Mouse (Mus musculus) retina, postnatal 1 day (tissue): Measurements from ENCODE around the gene Rpgrip1l.

ENCODE experiments used
- DNase-seq: peaks from one replicate; pipeline ENCODE4 v3.0.0-alpha.2; 2012

The Rpgrip1l gene

DNA sequence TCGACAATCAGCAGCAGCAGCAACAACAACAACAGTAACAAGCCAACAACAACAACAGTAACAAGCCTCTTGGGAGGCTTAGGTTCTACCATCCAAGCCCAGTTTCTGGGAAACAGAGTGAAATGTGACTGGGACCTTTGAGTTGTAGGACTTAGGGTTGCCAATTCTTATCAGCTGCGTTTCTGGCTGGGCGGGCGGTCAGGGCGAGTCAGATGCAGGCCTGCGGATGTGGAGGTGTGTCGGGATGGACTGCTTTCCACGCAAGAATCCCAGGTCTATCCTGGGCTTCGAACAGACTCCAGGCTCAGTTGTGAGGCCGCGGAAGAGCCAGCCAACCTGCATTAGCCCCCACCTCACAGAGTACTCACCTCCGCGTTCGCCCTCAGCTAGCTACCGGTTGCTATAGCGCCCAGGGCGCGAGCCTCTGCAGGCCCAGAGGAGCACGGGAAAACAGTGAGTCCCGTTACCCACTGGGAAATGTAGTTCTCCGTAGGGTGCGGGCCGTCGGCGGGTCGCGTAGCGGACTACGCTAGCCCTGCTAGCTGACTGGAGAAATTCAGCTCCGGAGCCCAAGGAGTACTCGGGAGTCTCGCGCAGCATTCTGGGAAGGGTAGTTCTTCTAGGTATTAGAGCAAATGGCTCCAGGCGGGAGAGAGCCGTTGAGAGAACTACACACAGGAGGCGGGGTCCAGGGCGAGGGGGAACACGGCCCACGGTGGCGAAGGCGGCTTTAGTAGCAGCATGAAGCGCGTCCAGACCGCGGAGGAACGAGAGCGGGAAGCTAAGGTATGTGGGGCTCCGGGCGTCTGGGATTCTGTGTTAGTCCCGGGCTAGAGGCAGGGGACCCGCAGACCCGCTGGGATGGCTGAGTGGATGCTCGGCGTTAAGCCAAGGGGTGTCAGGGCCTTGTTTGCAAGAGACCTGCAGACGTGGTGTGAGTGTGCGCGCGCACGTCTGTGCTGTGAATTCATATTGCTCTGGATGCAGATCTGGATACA, at the start of gene Rpgrip1l, which contains the start of gene Fto:
TSS of gene Rpgrip1l (minus strand) at position 428 of the 998 bp plus-strand sequence.
TSS of gene Fto (plus strand) at position 691 of the 998 bp plus-strand sequence.
- peak; percentile 100 for DNase-seq

DNA sequence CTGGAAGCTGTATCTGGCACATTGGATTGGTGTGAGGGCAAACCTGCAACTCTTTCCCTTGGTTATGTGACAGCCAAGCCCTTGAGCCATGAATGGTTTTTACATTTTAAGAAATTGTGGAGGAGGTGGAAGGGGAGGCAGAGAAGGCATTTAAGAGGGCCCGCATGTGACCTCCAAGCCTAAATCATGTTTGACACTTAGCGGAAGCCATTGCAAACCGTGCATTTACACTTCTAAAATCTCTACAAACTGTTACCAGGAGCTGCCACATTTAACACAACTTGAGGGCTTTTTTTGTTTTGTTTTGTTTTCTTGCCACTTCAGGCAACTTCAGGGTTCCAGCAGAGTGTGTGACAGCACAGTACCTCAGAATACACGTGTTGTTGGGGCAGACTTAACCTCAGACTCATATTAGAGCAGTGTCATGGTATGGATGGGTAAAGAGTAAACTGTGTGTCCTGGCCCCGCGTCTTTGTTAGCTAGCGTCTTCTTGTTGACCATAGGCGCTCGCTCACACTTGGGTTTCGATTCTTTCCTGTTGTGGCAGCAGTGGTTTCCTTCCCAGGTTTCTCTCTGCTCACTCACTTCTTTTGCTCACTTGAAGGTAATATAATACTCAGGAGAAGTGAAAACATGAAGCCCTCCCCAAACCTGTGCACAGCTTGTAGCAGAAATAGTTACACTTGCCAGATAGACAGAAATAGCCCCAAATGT, 47.7 kb upstream of the Rpgrip1l start:
- no peak for DNase-seq

DNA sequence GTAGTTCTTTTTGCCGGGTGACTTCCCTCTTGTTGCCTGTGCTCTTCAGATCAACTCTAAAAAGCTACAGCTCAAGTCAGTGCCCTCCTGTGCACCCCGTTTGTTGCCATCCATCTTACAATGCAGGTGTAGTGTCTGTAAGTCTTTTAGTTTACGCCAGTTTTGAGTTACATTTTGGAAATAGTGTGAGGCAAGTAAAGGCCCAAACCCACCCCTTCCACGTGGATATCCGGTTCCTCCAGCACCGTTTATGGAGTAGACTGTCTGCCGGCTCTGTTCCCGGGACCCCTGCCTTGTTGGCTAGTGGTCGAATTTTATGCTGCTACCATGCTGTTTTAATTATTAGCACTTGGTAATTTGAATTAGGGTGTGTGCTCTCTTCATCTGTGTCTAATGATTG, 46.4 kb upstream of the Rpgrip1l start:
- DNase-seq, result no peak

DNA sequence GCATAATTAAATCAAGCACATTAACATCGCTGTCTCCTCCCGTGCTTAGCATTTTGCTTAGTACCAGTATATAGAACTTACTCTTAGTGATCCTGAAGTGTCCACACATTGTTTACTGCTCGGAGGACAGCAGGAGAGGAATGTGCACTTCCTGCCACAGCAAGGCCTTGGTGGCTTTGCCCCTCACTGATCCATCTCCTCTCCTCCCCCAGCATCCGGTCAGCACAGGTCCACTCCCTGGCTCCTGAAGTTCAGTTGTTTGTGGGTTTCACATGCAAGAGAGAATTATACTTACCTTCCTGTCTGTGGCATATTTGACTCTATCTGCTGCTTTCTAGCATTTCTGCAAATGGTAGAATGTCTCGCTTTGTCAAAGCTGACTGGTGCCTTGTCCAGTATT, 45.0 kb upstream of the Rpgrip1l start:
- DNase-seq, result no peak

DNA sequence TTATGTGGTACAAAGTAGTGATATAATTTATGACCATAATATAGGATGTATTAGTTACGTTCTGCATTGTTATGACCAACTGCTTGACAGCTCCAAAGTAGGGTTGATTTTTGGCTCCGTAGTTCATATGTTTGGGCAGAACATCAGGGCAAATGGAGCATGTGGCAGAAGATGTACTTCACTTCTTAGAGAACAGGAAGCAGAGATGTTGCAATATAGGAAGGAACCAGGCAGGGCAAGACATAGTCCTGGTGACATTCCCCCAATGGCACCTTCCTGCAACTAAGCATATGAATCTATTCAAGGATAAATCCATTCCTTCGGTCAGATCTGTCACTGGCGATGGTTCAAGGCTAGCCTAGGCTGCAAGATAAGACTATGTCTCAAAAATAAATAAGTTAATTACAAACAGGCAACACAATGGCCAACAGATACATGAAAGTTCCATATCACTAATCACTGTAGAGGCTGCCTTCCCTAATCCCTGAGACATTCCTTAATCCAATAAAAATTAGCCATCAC, 44.5 kb upstream of the Rpgrip1l start:
- no peak for DNase-seq

DNA sequence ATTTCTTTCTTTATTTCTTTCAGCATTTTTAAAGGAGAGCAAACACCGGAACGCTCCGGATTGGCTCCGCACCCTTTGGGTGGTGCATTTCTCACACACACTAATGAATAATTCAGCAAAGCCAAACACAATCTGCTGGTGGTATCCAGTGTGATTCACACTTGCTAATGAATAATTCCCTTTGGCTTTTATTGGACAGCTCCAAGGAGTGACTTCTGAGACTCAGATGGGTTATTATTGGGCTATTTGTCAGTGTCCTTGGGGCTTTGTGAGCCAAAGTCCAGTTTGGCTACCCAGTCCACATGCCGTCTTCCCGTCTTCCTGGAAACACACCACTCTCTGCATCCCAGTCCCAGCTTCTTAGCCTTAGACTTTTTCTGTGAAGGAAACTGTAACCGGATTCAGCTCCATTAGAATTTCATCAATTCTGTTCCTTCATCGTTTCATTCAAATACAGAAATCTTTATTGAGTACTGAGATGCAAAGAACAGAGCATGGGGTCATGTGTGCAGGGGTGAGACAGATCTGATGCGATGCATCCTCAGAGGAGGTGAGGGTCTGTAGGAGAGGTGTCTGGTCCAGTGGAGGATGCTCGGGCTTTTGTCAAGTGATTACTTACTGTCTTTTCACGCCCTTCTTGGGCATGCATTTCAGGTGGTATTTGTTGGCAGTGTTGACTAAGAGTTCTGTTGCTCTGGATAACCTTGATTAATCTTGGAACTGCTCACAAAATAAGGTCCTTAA, 43.1 kb upstream of the Rpgrip1l start:
- no peak for DNase-seq

DNA sequence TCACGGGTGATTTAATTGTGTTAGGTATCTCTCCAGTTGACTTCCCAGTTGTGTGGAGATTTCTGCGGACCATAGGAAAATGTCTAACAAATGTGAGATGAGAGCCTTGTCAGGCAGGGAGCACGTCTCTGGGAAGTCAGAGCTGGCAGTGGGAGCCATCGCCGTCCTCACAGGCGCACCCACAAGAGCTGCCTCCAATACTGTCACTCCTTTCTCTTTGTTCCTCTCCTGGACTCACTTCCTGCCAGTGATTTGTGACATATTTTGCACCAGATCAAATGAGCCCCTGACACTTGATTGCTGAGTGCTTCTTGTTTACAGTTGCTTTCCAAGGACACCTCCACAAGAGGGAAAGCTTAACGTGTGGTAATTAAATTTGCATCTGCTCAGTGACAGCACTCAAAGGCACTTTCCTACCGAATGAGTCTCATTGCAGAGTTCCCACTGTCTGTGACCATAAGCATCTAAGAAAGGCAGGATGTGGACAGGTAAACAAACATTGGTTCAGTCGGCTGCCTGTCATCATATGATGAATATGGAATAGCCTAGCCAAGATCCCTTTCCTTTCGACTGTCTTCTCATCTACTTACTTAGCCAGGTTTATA, 42.3 kb upstream of the Rpgrip1l start:
- no peak for DNase-seq

DNA sequence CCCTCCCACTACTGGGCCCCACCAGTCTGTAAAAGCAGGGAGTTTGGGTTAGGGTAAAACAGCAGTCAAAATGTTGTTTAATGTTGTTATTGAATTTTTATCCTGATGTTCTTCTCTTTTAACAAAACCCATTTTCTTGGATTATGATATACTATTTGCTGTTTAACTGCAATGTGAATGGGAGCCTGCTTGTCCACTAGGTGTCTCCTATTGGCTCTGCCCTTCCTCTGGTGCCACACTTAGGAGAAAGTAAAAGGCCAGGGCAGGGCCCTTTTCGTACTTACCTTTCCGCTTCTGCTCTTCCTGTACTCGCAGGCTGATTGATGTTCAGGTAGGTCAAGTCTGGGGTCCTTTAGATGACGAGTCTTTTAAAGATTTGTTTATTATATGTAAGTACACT, 40.8 kb upstream of the Rpgrip1l start:
- DNase-seq, result no peak

DNA sequence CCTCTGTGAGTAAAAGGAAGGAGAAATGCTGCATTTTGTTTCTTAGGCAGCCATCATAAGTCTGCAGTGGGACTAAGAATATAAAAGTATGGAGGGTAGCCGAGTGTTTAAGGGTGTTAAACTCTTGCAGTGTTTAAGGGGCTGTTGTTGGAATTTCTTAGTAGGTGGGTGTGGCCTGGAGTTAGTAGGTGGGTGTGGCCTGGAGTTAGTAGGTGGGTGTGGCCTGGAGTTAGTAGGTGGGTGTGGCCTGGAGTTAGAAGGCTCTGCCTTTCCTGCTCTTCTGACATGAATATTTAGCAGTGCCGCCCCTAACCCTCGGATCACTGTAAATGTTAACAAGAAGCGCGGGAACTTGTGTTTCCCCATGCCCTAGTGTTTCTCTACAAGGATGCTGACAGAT, 40.0 kb upstream of the Rpgrip1l start:
- DNase-seq, result no peak

DNA sequence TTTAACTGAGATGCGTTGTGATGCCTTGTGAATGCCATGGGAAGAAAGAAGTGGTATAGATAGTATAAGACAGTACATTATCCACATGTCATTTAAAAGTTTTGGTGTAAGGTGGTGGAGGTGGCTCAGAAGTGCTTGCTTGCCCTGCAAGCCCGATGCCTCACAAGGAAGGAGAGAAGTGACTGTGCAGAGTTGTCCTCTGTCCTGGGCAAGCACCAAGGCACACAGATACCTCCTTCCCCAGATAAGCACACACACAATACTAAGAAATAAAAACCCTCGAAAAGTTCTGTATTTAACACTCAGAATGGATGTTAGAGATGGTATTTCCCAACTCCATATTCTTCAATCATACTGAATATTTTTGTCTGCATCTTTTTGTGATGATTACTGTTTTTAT, 39.5 kb upstream of the Rpgrip1l start:
- DNase-seq, result no peak

DNA sequence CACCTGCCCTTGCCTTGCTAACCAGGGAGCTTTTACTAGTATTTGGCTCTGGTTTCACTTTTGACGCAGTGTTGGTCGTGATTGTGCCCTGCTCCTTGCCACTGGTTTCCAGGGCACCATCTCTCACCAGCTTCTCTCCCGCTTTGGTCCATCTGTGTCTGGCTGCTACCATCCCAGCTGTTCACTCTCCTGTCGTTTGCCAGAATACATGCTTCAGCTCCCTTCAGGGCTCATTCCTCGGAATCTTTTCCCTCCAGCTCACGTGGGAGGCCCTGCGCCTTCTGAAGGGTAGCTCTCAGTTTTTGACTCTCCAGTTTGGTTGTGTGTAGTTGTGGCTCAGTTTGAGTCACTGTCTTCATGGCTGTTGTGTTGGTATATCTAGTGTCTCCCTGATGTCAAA, 37.6 kb upstream of the Rpgrip1l start:
- no peak for DNase-seq

DNA sequence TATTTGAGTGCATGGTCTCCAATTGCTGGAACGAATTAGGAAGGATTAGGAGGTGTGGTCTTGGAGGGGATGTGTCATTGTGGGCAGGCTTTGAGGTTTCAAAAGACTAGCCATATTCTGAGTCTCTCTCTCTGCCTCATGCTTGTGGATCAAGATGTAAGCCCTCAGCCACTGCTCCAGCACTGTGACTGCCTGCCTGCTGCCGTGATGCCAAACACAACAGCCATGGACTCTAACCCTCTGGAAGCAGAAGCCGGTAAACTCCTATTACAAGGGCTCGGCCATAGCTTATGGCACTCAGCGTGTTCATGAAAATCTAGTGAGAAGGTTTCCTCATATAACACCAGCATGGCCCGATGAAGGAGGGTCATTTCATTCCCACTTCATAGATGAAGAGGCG, 36.8 kb upstream of the Rpgrip1l start:
- no peak for DNase-seq

DNA sequence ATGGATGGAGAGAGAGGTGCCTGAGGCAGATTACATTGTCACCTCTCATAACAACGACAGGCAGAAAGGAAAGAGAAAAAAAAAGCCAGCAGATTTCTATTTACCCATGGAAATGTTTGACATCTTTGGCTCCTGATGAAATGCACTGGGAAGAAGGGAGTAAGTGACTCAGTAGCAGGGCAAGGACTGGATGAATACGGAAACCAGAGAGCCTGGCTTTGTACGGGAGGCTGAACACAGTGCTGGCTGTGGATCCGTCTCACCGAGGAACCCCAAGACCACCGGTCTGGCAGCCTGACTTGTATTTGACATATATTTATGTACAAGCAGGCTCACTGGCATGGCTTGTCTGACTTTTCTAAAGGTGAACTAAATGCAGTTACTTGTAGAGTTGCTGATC, 34.5 kb upstream of the Rpgrip1l start:
- DNase-seq, result no peak

DNA sequence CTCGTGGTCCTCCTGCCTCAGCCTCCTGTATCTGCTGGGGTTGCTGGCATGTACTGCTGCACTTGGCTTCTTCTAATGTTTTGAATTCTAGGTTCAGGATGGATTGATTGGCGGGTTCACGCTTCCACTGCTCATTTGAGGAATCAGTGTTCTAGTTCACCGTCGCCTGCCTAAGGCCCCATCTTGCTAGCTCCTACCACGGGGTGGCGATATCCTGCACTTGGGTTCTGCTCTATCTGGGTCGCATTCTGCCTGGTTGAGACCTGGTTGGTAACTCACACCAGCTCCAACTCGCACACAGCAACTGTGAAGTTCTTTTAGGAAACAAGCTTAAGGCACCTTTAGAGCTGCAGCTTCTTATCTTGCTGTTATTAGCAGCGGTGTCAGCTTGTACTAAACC, 34.1 kb upstream of the Rpgrip1l start:
- DNase-seq, result no peak

DNA sequence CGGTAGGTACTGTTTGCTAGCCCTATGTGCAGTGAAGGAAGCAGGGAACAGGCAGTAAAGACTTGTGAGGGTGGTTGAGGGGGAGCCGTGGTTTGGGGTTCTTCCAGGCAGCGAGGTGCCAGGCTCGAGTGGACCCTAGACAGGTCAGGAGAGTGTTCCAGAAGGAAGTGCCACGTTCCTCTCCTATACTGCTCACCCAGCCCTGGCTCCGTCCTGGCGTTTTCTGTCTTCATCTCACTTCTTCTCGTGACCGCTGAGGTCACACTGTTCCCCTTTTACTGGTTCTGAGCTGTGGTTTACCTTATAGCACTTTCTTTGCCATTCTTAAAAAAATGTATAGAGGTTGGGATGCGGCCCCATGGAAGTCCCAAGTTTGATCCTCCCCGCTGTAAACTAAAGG, 31.6 kb upstream of the Rpgrip1l start:
- no peak for DNase-seq

DNA sequence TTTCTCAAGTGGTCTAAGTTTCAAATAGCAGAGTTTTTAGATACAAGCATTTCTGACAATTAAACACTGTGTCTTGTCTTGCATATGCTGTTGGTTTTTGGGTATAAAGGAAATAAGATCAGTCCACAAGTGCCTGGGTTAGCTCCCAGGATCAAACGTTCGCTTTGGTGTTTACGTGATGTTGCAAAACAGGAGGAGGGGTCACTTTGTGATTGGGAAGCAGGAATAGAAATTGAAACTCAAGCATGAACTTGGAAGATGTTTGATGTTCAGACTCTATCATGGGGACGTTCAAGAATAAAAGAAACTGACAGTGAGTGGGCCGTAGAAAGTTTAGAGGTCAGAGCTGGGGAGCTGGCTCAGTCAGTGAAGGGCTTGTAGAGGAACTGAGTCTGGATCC, 29.7 kb upstream of the Rpgrip1l start:
- no peak for DNase-seq

DNA sequence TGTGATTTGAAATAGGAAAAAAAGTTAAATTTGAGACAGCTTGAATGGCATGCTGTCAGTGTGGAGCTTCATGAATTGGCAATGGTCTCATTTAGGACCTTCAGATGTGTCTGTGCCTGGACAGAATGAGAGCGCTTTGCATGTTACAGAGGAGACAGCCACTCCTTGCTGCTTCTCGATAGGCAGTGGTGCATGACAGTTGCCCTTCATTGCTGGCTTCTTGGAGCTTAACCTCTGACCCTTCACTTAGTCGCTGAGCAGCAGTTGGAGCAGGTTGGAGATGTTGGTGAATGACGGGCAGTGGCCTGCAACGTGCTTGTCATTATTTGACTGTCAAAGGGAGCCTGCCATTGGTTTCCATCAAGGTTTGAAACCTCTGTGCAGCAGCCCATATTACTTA, 29.1 kb upstream of the Rpgrip1l start:
- no peak for DNase-seq

DNA sequence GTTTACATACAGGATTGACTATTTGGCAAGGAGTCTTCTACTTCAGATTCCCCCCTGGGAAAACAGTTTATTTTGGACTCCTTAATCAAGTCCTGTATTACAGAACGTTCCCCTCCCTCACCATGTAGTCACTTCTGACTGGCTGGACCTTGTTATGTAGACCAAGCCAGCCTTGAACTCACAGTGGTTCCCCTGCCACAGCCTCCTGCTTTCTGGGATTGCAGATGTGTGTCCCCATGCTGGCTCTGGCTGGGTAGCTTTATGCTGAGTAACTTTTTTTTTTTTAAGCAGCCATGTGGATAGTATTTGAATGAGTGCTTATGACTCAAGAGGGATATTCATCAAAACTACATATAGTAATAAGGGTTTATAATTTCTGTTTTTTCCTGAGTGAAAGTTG, 27.7 kb upstream of the Rpgrip1l start:
- no peak for DNase-seq

DNA sequence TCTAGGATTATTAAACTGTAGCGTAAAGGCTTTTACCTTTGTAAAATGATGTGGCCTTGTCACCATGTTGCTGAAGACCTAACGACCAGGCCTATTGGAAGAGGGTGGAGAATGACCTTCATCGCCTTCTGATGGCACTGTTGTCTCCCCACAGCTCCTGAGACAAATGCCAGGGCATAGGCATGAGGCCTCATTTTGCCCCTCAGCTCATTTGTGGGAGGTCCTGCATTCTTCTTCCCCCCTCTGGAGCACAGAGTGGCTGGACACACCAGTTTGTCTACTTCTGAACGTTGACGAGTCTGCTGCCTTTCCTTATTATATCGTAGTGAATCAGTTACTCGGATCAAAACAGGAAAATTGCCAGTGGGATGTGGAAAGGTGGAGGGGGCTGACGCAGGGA, 26.6 kb upstream of the Rpgrip1l start:
- DNase-seq, result no peak

DNA sequence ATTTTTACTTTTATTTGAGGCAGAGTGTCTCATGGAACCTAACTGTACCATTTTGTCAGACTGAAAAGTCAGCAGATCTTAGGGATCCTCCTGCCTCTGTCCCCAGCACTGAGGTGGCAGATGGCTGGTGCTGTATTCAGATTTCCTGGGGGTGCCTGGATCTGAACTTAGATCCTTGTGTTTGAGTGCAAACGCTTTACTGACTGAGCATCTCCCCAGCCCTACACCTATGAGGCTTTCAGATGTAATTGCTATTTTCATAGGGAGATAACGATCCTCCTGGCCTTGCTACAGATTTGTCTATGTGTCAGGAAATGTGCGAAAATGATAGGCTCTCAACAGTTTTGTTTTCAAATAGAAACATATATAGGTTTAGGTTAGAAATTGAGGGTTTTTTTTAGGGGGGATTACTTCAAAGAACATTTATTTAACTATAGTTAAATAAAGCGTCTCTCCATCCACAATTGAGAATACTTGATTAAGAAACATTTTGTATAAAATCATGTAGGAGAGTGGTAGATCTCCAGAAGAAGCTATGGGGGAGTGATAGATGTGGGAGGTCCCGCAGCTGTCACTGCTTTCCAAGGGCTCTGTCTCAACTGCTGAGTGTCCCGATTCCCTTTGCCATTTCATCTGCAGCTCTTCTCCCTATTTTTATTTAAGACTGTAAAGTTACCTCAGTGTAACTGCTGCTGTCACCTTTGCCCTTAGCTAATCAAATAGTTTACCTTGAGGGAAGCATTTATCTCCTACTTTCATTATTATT, 25.5 kb upstream of the Rpgrip1l start:
- DNase-seq, result no peak

DNA sequence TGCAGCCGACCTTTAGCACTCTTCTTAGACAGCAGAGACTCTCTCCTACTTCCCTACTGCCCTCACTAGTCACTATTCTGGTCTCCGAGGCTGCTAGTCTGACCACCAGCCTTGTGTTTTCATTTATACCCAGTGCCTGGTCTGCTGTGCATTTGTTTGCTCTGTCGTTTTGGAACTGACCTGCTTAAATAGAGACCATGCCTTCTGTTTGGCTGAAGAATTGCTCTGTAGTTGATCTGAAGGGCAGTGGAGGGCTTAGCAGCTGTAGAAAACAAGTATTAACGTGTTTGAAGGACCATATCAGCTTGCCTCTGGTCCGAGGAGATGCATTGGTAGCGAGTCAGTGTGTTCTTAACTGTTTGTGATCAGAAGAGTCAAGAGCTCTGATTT, 16.4 kb upstream of the Rpgrip1l start:
- DNase-seq, result no peak

DNA sequence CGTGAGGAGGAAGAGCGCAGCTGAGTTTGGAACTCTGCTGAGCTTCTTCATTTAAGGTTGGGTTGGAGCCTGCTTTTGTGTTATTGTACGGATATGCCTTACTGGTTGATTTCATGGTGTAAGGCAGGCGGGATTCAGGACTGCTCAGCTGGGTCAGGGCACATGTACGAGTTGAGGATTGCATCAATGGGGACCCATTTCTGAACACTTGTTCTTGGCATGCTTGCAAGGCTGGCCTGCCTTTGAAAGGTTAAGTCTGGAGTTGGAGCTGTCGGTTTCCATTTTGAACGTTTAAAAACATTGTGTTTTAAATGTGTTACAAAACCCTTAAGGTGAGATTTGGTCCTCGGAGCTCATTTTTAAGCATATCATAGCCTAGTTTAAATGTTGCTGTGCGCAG, 16.0 kb upstream of the Rpgrip1l start:
- DNase-seq, result no peak
